Mouse (Mus musculus) megakaryocyte, embryonic 14.5 days (primary cell): ENCODE measurements around the gene Cfap299.

Experiments used
- FLI1 ChIP-seq: IDR thresholded peaks from 2 replicates; pipeline ENCODE4 v1.6.1; 2012; ENCODE audit warnings: low read length, inconsistent platforms, mixed read lengths
- GATA1 ChIP-seq: IDR thresholded peaks from 3 replicates; pipeline ENCODE4 v1.6.1; 2012; ENCODE audit warnings: mixed read lengths, low read length, inconsistent platforms, borderline replicate concordance

- TF ChIP-seq FLI1 (no peak), GATA1 (no peak)
Measured at GRCm38 (mm10) chr5:98348605-98349004, 19.5 kb downstream of the Cfap299 start.
